16 mouse cellular contexts compared by ENCODE assay signal in genomic region chr4:138077663-138078295, GRCm38 (mm10).
DNase-seq lines count a peak whose midpoint lies in the region; ATAC-seq and TF ChIP-seq lines count a peak whose summit lies in the region.
"Had no signal": no experiment of that assay in that cellular context is flagged by ENCODE, and none has a peak within 500 bp of the region (broad histone marks: within the 10 kb centered on the region; RNA-seq: fewer than 3 reads in every experiment).

No protein-coding gene starts in this region.

- WGBS in intestine, embryonic 16.5 days, result 76% methylated on average over 3 of the region's 3 CpGs
- 78% methylated on average over 3 of the region's 3 CpGs for WGBS in intestine, postnatal 0 days
- WGBS in liver, embryonic 11.5 days, result 77% methylated on average over 3 of the region's 3 CpGs
- WGBS in forebrain, embryonic 11.5 days, result 97% methylated on average over 3 of the region's 3 CpGs

- H3K4me2 ChIP-seq in intestine, embryonic 16.5 days (ENCODE audit: low read depth, low read length), result no peak overlapping the region
- no peak overlapping the region for H3K4me2 ChIP-seq in intestine, postnatal 0 days (replicated peaks; ENCODE audit: low read depth)
- no peak overlapping the region for H3K4me2 ChIP-seq in liver, embryonic 11.5 days
- H3K4me2 ChIP-seq in forebrain, embryonic 11.5 days (ENCODE audit: low read depth, low read length, severe bottlenecking), result no peak overlapping the region
- H3K4me2 ChIP-seq: heart, embryonic 12.5 days had no signal

- ATAC-seq in intestine, embryonic 16.5 days, result peak; percentile 53
- ATAC-seq in intestine, postnatal 0 days, result no peak
- peak; percentile 74 for ATAC-seq in liver, embryonic 11.5 days (replicated peaks; ENCODE audit: low FRiP score)
- ATAC-seq in forebrain, embryonic 11.5 days (replicated peaks; ENCODE audit: low FRiP score), result no peak
- ATAC-seq: forebrain, embryonic 14.5 days; inflammation-experienced regulatory T-cells, adult 6 months had no signal

- H3K4me3 ChIP-seq in intestine, embryonic 16.5 days (ENCODE audit: low read length), result no peak overlapping the region
- H3K4me3 ChIP-seq in intestine, postnatal 0 days (ENCODE audit: low read depth, low read length), result no peak overlapping the region
- no peak overlapping the region for H3K4me3 ChIP-seq in liver, embryonic 11.5 days (ENCODE audit: low read depth, low read length)
- no peak overlapping the region for H3K4me3 ChIP-seq in forebrain, embryonic 11.5 days (ENCODE audit: low read depth, low read length)
- H3K4me3 ChIP-seq: heart, embryonic 12.5 days had no signal

- no peaks in the 10 kb centered on the region for H3K27me3 ChIP-seq in intestine, embryonic 16.5 days (replicated peaks; ENCODE audit: control insufficient read depth, insufficient read depth, low read length)
- H3K27me3 ChIP-seq in intestine, postnatal 0 days (replicated peaks; ENCODE audit: control insufficient read depth, insufficient read depth, low read length), result no peaks in the 10 kb centered on the region
- H3K27me3 ChIP-seq in liver, embryonic 11.5 days (replicated peaks; ENCODE audit: control insufficient read depth, insufficient read depth, low read length), result no peaks in the 10 kb centered on the region
- H3K27me3 ChIP-seq in forebrain, embryonic 11.5 days (ENCODE audit: control insufficient read depth, insufficient read depth, low read length), result no peaks in the 10 kb centered on the region
- H3K27me3 ChIP-seq: heart, embryonic 12.5 days had no signal

- H3K9ac ChIP-seq in intestine, embryonic 16.5 days (ENCODE audit: low read depth, low read length), result no peak overlapping the region
- H3K9ac ChIP-seq in intestine, postnatal 0 days (ENCODE audit: low read depth, low read length), result no peak overlapping the region
- H3K9ac ChIP-seq in liver, embryonic 11.5 days (ENCODE audit: low read depth, low read length), result 0 out of 2 replicates have a peak overlapping the region, but pooled peaks have one; percentile 12
- no peak overlapping the region for H3K9ac ChIP-seq in forebrain, embryonic 11.5 days (ENCODE audit: low read length)
- H3K9ac ChIP-seq: heart, embryonic 12.5 days had no signal

- H3K27ac ChIP-seq in intestine, embryonic 16.5 days (ENCODE audit: low read length), result no peak overlapping the region
- H3K27ac ChIP-seq in intestine, postnatal 0 days (ENCODE audit: low read depth, low read length), result no peak overlapping the region
- no peak overlapping the region for H3K27ac ChIP-seq in liver, embryonic 11.5 days (ENCODE audit: low read depth, low read length)
- no peak overlapping the region for H3K27ac ChIP-seq in forebrain, embryonic 11.5 days (ENCODE audit: low read depth, low read length)

- no peaks in the 10 kb centered on the region for H3K9me3 ChIP-seq in intestine, embryonic 16.5 days (ENCODE audit: control insufficient read depth, low read length)
- no peaks in the 10 kb centered on the region for H3K9me3 ChIP-seq in intestine, postnatal 0 days (ENCODE audit: control insufficient read depth)
- H3K9me3 ChIP-seq in liver, embryonic 11.5 days (ENCODE audit: control insufficient read depth, low read length), result no peaks in the 10 kb centered on the region
- no peaks in the 10 kb centered on the region for H3K9me3 ChIP-seq in forebrain, embryonic 11.5 days (ENCODE audit: control insufficient read depth, low read length)
- H3K9me3 ChIP-seq: heart, embryonic 12.5 days had no signal

- peak; percentile 83 for DNase-seq in NIH3T3 (ENCODE audit: low read depth)
- no peak for DNase-seq in liver, embryonic 11.5 days (ENCODE audit: low spot score)
- peak; percentile 61 for DNase-seq in skeletal muscle tissue, adult 2 months (ENCODE audit: low read depth, low spot score)
- no peak for DNase-seq in forebrain, embryonic 11.5 days (ENCODE audit: low spot score)
- no peak for DNase-seq in layer of hippocampus, adult 9-11 months
- DNase-seq in adrenal gland, adult (ENCODE audit: inconsistent age in 2 of 2, low spot score in 1 of 2), result no peak
- DNase-seq: adrenal gland, adult 2 months; cerebellum, postnatal 14 days; gastrocnemius, postnatal 14 days; lung, adult 18-20 months; thymus, postnatal 36 days had no signal

- no peak for TF ChIP-seq CTCF in intestine, postnatal 0 days (IDR thresholded peaks at IDR 0.05; ENCODE audit: low read depth)

- H3K36me3 ChIP-seq in intestine, embryonic 16.5 days (ENCODE audit: control insufficient read depth, insufficient read depth, low read length), result no peaks in the 10 kb centered on the region
- peaks cover 4% of the 10 kb centered on the region for H3K36me3 ChIP-seq in intestine, postnatal 0 days (ENCODE audit: control insufficient read depth, insufficient read depth)
- H3K36me3 ChIP-seq in liver, embryonic 11.5 days (ENCODE audit: control insufficient read depth, insufficient read depth, low read length), result peaks cover 3% of the 10 kb centered on the region
- H3K36me3 ChIP-seq in forebrain, embryonic 11.5 days (ENCODE audit: control insufficient read depth, insufficient read depth, low read length), result no peaks in the 10 kb centered on the region; the same call in 1 of the 2 replicates

- 0 out of 2 replicates have a peak, but pooled peaks cover 4% of the 10 kb centered on the region for H3K4me1 ChIP-seq in intestine, embryonic 16.5 days (ENCODE audit: control insufficient read depth, insufficient read depth, low read length)
- H3K4me1 ChIP-seq in intestine, postnatal 0 days (replicated peaks; ENCODE audit: control insufficient read depth, insufficient read depth, low read length), result no peaks in the 10 kb centered on the region
- H3K4me1 ChIP-seq in liver, embryonic 11.5 days (replicated peaks; ENCODE audit: control insufficient read depth, insufficient read depth, low read length), result peaks cover 20% of the 10 kb centered on the region
- no peaks in the 10 kb centered on the region for H3K4me1 ChIP-seq in forebrain, embryonic 11.5 days (replicated peaks; ENCODE audit: control insufficient read depth, insufficient read depth, low read length)

Comparison
In these comparisons a context has a peak if more than half of its experiments do, and no peak if none do; other contexts are left out.
1. ATAC-seq: peak in intestine, embryonic 16.5 days (single experiment) and liver, embryonic 11.5 days (single experiment); none in intestine, postnatal 0 days (single experiment) and forebrain, embryonic 11.5 days (single experiment).
2. DNase-seq: peak in NIH3T3 (single experiment) and skeletal muscle tissue, adult 2 months (single experiment); none in liver, embryonic 11.5 days (single experiment), forebrain, embryonic 11.5 days (single experiment), layer of hippocampus, adult 9-11 months (single experiment) and adrenal gland, adult (0 of 2).